Mouse (Mus musculus) spleen, embryonic (tissue): ENCODE data around the gene Ctss.

Experiments used
- CTCF ChIA-PET: fragments of 350-600 bp; sonication (Branson Sonifier 250); formaldehyde crosslinking; loops from one replicate; lab custom pipeline; 2022; lab: Charles Lee

The Ctss gene

GRCm38 (mm10) chr3:95531025-95531424 lies 4.4 kb downstream of the Ctss start:
- CTCF ChIA-PET = no interaction called here

- CTCF ChIA-PET = interaction anchor here (0.6 to 0.7 kb wide), 2 partner anchors 32 to 270 kb away, joined by 3 to 10 read pairs; no protein-coding TSS in a partner anchor
Observed at GRCm38 (mm10) chr3:95533364-95533763, 6.8 kb downstream of the Ctss start.

DNA sequence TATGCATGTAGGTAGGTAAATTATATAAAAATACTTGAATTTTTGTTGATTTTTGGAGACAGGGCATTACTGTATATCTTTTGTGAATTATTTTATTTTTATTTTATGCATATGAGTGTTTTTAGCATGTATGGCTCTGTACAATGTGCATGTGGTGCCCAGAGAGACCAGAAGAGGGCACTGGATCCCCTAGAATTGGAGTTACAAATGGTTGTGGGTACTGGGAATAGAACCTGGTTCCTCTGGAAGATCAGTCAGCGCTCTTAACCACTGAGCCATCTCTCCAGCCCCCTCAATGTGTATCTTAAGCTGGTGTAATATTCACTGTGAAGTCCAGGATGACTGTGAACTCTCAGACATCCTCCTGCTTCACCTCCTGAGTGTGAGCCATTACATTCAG lies 8.3 kb downstream of the Ctss start:
- CTCF ChIA-PET = interaction anchor here (0.6 kb wide), 1 partner anchor 15 kb away, joined by 7 read pairs; no protein-coding TSS in a partner anchor

GRCm38 (mm10) chr3:95538936-95539335 lies 12.3 kb downstream of the Ctss start:
- CTCF ChIA-PET = interaction anchor here (0.5 kb wide), 1 partner anchor 161 kb away, joined by 12 read pairs; no protein-coding TSS in a partner anchor

DNA sequence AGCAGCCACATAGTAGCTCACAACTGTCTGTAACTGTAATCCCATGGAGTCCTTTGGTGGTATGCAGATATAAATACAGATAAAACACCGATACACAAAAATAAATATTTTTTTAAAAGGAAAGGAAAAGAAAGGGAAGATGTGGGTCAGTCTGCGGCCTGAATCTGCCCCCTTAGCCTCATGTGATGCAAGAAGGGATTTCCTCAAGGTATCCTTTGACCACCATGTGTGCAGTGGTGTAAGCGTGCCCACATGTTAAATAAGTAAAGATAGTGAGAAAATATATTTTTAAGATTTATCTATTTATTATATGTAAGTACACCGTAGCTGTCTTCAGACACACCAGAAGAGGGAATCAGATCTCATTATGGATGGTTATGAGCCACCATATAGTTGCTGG lies 13.3 kb downstream of the Ctss start:
- CTCF ChIA-PET = no interaction called here

DNA sequence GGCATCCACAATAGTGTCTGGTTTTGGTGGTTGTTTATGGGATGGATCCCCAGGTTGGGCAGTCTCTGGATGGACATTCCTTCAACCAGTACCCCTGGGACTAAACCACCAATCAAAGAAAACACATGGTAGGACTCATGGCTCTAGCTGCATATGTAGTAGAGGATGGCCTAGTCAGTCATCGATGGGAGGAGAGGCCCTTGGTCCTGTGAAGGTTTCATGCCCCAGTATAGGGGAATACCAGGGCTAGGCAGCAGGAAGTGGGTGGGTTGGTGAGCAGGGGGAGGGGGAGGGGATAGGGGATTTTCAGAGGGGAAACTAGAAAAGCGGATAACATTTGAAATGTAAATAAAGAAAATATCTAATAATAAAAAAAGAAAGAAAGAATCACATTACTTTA lies 14.6 kb downstream of the Ctss start:
- CTCF ChIA-PET = interaction anchor here (0.5 to 1.6 kb wide), 3 partner anchors 9 to 80 kb away, joined by 3 to 24 read pairs (median 6); no protein-coding TSS in a partner anchor

GRCm38 (mm10) chr3:95542171-95542570 lies 15.6 kb downstream of the Ctss start:
- CTCF ChIA-PET = no interaction called here

DNA sequence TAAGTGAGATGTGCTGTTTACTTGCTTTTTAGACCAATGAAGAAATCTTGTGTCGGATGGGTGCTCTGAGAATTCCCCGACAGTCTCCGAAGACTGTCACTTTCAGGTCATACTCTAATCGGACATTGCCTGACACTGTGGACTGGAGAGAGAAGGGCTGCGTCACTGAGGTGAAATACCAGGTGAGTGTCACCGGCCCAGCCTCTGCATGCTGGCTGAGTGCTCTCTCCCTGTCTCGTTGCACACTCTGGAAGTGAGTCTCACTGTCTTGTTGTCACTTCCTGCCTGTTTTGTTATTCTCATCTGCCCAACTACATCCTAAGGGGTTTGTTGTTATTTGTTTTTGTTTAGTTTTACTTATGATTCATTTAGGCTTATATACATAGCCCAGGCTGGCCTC lies 16.4 kb downstream of the Ctss start:
- CTCF ChIA-PET = interaction anchor here (0.6 kb wide), 1 partner anchor 24 kb away, joined by 3 read pairs; no protein-coding TSS in a partner anchor

DNA sequence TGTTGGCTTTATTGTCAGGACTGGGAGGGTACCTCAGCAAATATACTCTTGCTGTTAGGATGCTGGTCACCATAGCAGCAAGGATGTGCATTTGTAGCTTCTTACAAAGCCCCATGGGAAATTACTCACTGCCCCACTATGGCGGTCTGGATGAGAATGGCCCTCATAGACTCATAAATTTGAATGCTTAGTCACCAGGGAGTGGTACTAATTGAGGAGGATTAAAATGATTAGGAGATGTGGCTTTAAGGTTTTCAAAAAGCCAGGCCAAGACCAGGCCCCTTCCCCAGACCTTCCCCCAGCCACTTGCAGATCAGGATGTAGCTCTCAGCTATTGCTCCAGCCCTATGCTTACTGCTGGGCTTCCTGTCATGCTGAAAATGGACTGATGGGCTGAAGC lies 23.6 kb downstream of the Ctss start:
- CTCF ChIA-PET = interaction anchor here (0.6 to 1.3 kb wide), 3 partner anchors 9 to 891 kb away, joined by 3 to 16 read pairs (median 6); no protein-coding TSS in a partner anchor

GRCm38 (mm10) chr3:95553986-95554385 lies 27.4 kb downstream of the Ctss start:
- CTCF ChIA-PET = no interaction called here

GRCm38 (mm10) chr3:95559437-95559836 lies 32.9 kb downstream of the Ctss start, which contains the start of gene Hormad1:
TSS of gene Hormad1 (plus strand) at chr3:95559677.
- CTCF ChIA-PET = no interaction called here

GRCm38 (mm10) chr3:95560738-95561137 lies 34.2 kb downstream of the Ctss start:
- CTCF ChIA-PET = interaction anchor here (0.5 kb wide), 2 partner anchors 10 to 433 kb away, joined by 4 read pairs; no protein-coding TSS in a partner anchor

GRCm38 (mm10) chr3:95561826-95562225 lies 35.2 kb downstream of the Ctss start:
- CTCF ChIA-PET = no interaction called here

- CTCF ChIA-PET = interaction anchor here (0.7 kb wide), 1 partner anchor 132 kb away, joined by 8 read pairs; no protein-coding TSS in a partner anchor
Observed at GRCm38 (mm10) chr3:95569585-95569984, 43.0 kb downstream of the Ctss start.

GRCm38 (mm10) chr3:95587754-95588603 lies 61.4 kb downstream of the Ctss start:
- CTCF ChIA-PET = interaction anchor here (0.6 to 0.8 kb wide), 2 partner anchors 67 to 1022 kb away, joined by 4 read pairs; no protein-coding TSS in a partner anchor

GRCm38 (mm10) chr3:95588604-95589086 lies 62.1 kb downstream of the Ctss start, which contains the start of gene Golph3l:
TSS of gene Golph3l (plus strand) at chr3:95588934.
- CTCF ChIA-PET = interaction anchor here (0.6 to 0.8 kb wide), 2 partner anchors 68 to 1022 kb away, joined by 4 read pairs; no protein-coding TSS in a partner anchor

GRCm38 (mm10) chr3:95598734-95599133 lies 72.1 kb downstream of the Ctss start:
- CTCF ChIA-PET = interaction anchor here (0.7 to 1.2 kb wide), 2 partner anchors 13 to 17 kb away, joined by 3 to 6 read pairs; no protein-coding TSS in a partner anchor

GRCm38 (mm10) chr3:95601287-95601686 lies 74.7 kb downstream of the Ctss start:
- CTCF ChIA-PET = no interaction called here
